Comparison of ENCODE assay signal across 22 mouse cellular contexts in the genomic region with DNA sequence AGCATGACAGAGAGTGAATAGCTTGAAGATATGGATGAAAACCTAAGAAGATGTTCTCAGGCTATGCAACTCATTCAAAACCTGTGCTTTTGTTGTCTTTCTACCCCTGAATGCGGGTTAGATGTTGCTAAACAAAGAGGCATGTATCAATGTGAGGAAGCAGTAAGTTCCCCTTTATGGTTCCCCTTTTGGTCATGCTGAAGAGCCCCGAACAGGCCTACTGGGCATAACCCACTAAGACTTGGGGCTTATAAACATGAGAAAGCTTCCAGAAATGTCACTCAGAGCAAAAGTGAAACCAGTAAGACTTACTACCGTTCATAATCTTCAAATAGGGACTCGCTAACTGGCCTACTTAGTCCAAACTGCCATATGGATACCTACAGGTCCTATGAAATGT. TPM values are rescaled to one million over a fixed set of nuclear protein-coding genes. Genes with fewer than 3 reads are reported as not detected.
A peak's percentile ranks its signal among the peaks of the same experiment; 100 is the strongest.
DNase-seq lines count a peak whose midpoint lies in the region; ATAC-seq and TF ChIP-seq lines count a peak whose summit lies in the region.
"Had no signal": no experiment of that assay in that cellular context is flagged by ENCODE, and none has a peak within 500 bp of the region (broad histone marks: within the 10 kb centered on the region; RNA-seq: fewer than 3 reads in every experiment).

No protein-coding gene starts in this region.

- H3K79me2 ChIP-seq in liver, adult 2 months (ENCODE audit: control insufficient read depth, insufficient read depth, low read length) = no peaks in the 10 kb centered on the region

- WGBS in liver, adult 2 months = 88% methylated on average over 4 of the region's 4 CpGs

- TF ChIP-seq POLR2A in liver, adult 2 months (IDR thresholded peaks at IDR 0.05; ENCODE audit: extremely low read depth, insufficient read depth, low read length) = no peak

- ATAC-seq in megakaryocyte, adult 5-6 weeks (ENCODE audit: poor library complexity, severe bottlenecking) = peak; percentile 89
- ATAC-seq: forebrain, embryonic 16.5 days; midbrain, embryonic 13.5 days; Patski had no signal

- no peak overlapping the region for H3K9ac ChIP-seq in liver, adult 2 months (ENCODE audit: low read depth, low read length)
- H3K9ac ChIP-seq: embryonic facial prominence, embryonic 15.5 days; heart, embryonic 12.5 days; hindbrain, embryonic 14.5 days; liver, embryonic 14.5 days; midbrain, embryonic 13.5 days had no signal

- H3K4me1 ChIP-seq in liver, adult 2 months (ENCODE audit: control insufficient read depth, insufficient read depth, low read length) = peaks cover 3% of the 10 kb centered on the region

- H3K27ac ChIP-seq in liver, adult 2 months (replicated peaks; ENCODE audit: insufficient read depth, low read depth, low read length) = no peak overlapping the region
- H3K27ac ChIP-seq: embryonic facial prominence, embryonic 15.5 days; hindbrain, embryonic 14.5 days; liver, embryonic 14.5 days; midbrain, embryonic 13.5 days; stomach, postnatal 0 days had no signal

- H3K27me3 ChIP-seq in liver, adult 2 months (ENCODE audit: control insufficient read depth, insufficient read depth, low read length) = no peaks in the 10 kb centered on the region
- H3K27me3 ChIP-seq: embryonic facial prominence, embryonic 15.5 days; heart, embryonic 12.5 days; midbrain, embryonic 13.5 days; Patski had no signal

- no peak for TF ChIP-seq CTCF in liver, adult 2 months (IDR thresholded peaks at IDR 0.05; ENCODE audit: low read depth, low read length)

- no peak overlapping the region for H3K4me3 ChIP-seq in liver, adult 2 months (ENCODE audit: insufficient read depth, low read depth, low read length)
- H3K4me3 ChIP-seq: embryonic facial prominence, embryonic 15.5 days; heart, embryonic 12.5 days; midbrain, embryonic 13.5 days had no signal

- H3K36me3 ChIP-seq in liver, adult 2 months (ENCODE audit: control insufficient read depth, insufficient read depth, low read length) = peaks cover 15% of the 10 kb centered on the region

- peak; percentile 28 for DNase-seq in liver, adult 2 months (ENCODE audit: extremely low read depth, low read depth, low spot score)
- DNase-seq in liver (no peak), 416B (ENCODE audit: low read depth) (peak; percentile 71), MEL-GATA-1-ER (ENCODE audit: extremely low read depth, low read depth) (peak; percentile 94)
- no peak for DNase-seq in embryo, embryonic 11 days
- DNase-seq in retina, postnatal 1 day = no peak
- no peak for DNase-seq in right cerebral cortex, postnatal 4 days
- DNase-seq: adrenal gland, adult 8-10 months; cerebellum, postnatal 10 days; heart, postnatal 14 days; kidney, adult 9 months; kidney, postnatal 36 days; lung, postnatal 10 days had no signal

RNA-seq across cellular contexts. Expression of gene Pbdc1, which starts 14.8 kb away (rescaled TPM):
- 10.3 and 12.8 TPM in 2 replicates for total RNA-seq in liver, adult 2 months (2014; rRNA removed)
- 6.0 and 6.6 TPM in 2 replicates for polyA plus RNA-seq in liver, adult 2 months (2012; rRNA removed)
- 25.5 and 28.2 TPM in 2 replicates for total RNA-seq in megakaryocyte, adult 5-6 weeks (2015)
- 29.4 and 34.5 TPM in 2 replicates for total RNA-seq in megakaryocyte, adult 5-6 weeks (2017)

RNA-seq across cellular contexts. Expression of gene Magee1, which starts 55.4 kb away (rescaled TPM):
- 0.92 and 1.3 TPM in 2 replicates for total RNA-seq in liver, adult 2 months (2014; rRNA removed)
- polyA plus RNA-seq in liver, adult 2 months (2012; rRNA removed) = 1.8 and 2.3 TPM in 2 replicates
- 1.3 and 1.4 TPM in 2 replicates for total RNA-seq in megakaryocyte, adult 5-6 weeks (2015)
- total RNA-seq in megakaryocyte, adult 5-6 weeks (2017) = 0.95 and 2.4 TPM in 2 replicates

Comparison
In these comparisons a context has a peak if more than half of its experiments do, and no peak if none do; other contexts are left out.
1. DNase-seq: peak in liver, adult 2 months (single experiment), 416B (single experiment) and MEL-GATA-1-ER (single experiment); none in liver (single experiment), embryo, embryonic 11 days (single experiment), retina, postnatal 1 day (single experiment) and right cerebral cortex, postnatal 4 days (single experiment).